Mouse (Mus musculus): ENCODE results near the gene Rbm47. TPM values are rescaled to one million over a fixed set of nuclear protein-coding genes. Genes with fewer than 3 reads are reported as not detected.

Rbm47 gene
- polyA plus RNA-seq, 1 experiment = not detected

- no peak for TF ChIP-seq GATA1 (IDR thresholded peaks at IDR 0.05; ENCODE audit: low read length)
Observed at GRCm38 (mm10) chr5:66008245-66008967, 164.5 kb downstream of the Rbm47 start.

- no peak for TF ChIP-seq GATA1 (IDR thresholded peaks at IDR 0.05; ENCODE audit: low read length)
Observed at GRCm38 (mm10) chr5:66005041-66005678, 167.8 kb downstream of the Rbm47 start.

GRCm38 (mm10) chr5:66004134-66004925 lies 168.6 kb downstream of the Rbm47 start, which contains the start of gene 9130230L23Rik:
TSS of gene 9130230L23Rik (minus strand) at chr5:66004285.
- no peak for TF ChIP-seq GATA1 (IDR thresholded peaks at IDR 0.05; ENCODE audit: low read length)

GRCm38 (mm10) chr5:66001232-66001631 lies 171.7 kb downstream of the Rbm47 start:
- no peak for TF ChIP-seq GATA1 (IDR thresholded peaks at IDR 0.05; ENCODE audit: low read length)

GRCm38 (mm10) chr5:66000567-66001125 lies 172.3 kb downstream of the Rbm47 start:
- no peak for TF ChIP-seq GATA1 (IDR thresholded peaks at IDR 0.05; ENCODE audit: low read length)

- no peak for TF ChIP-seq GATA1 (IDR thresholded peaks at IDR 0.05; ENCODE audit: low read length)
Observed at GRCm38 (mm10) chr5:66000074-66000473, 172.8 kb downstream of the Rbm47 start.

GRCm38 (mm10) chr5:65999106-65999505 lies 173.8 kb downstream of the Rbm47 start:
- no peak for TF ChIP-seq GATA1 (IDR thresholded peaks at IDR 0.05; ENCODE audit: low read length)

- no peak for TF ChIP-seq GATA1 (IDR thresholded peaks at IDR 0.05; ENCODE audit: low read length)
Observed at GRCm38 (mm10) chr5:65997813-65998212, 175.1 kb downstream of the Rbm47 start.

- TF ChIP-seq GATA1 (IDR thresholded peaks at IDR 0.05; ENCODE audit: low read length) = no peak
Observed at GRCm38 (mm10) chr5:65994643-65995042, 178.3 kb downstream of the Rbm47 start.

GRCm38 (mm10) chr5:65991191-65991590 lies 181.7 kb downstream of the Rbm47 start:
- TF ChIP-seq GATA1 (IDR thresholded peaks at IDR 0.05; ENCODE audit: low read length) = no peak

- TF ChIP-seq GATA1 (IDR thresholded peaks at IDR 0.05; ENCODE audit: low read length) = no peak
Observed at GRCm38 (mm10) chr5:65986426-65986825, 186.5 kb downstream of the Rbm47 start.

GRCm38 (mm10) chr5:65975731-65976130 lies 197.2 kb downstream of the Rbm47 start:
- TF ChIP-seq GATA1 (IDR thresholded peaks at IDR 0.05; ENCODE audit: low read length) = no peak

GRCm38 (mm10) chr5:65973189-65973588 lies 199.7 kb downstream of the Rbm47 start:
- TF ChIP-seq GATA1 (IDR thresholded peaks at IDR 0.05; ENCODE audit: low read length) = no peak

- TF ChIP-seq GATA1 (IDR thresholded peaks at IDR 0.05; ENCODE audit: low read length) = no peak
Observed at GRCm38 (mm10) chr5:65968004-65968403, 204.9 kb downstream of the Rbm47 start.

GRCm38 (mm10) chr5:65967091-65967490 lies 205.8 kb downstream of the Rbm47 start:
- no peak for TF ChIP-seq GATA1 (IDR thresholded peaks at IDR 0.05; ENCODE audit: low read length)

Other genes with a start within 250 kb of the Rbm47 start
- not detected in 2 replicates for gene Chrna9, start 238.2 kb downstream of the Rbm47 start, polyA plus RNA-seq (2012)
- not detected in 2 replicates for gene 9130230L23Rik, start 168.8 kb downstream of the Rbm47 start, polyA plus RNA-seq (2012)
- not detected in 2 replicates for gene Nsun7, start 86.8 kb upstream of the Rbm47 start, polyA plus RNA-seq (2012)